Mouse (Mus musculus) kidney, postnatal 4 days (tissue): ENCODE measurements around the gene Iqsec1.
A peak's percentile ranks its signal among the peaks of the same experiment; 100 is the strongest.

Experiments
- DNase-seq, 2 experiments: peaks; one replicate each; pipeline ENCODE4 v3.0.0; 2021; ENCODE audit warnings: mixed read lengths in 2 of 2

Iqsec1 gene

GRCm38 (mm10) chr6:90781921-90782770 lies 206.3 kb downstream of the Iqsec1 start:
- DNase-seq = peak in 1 of 2 experiments; percentile 25

DNA sequence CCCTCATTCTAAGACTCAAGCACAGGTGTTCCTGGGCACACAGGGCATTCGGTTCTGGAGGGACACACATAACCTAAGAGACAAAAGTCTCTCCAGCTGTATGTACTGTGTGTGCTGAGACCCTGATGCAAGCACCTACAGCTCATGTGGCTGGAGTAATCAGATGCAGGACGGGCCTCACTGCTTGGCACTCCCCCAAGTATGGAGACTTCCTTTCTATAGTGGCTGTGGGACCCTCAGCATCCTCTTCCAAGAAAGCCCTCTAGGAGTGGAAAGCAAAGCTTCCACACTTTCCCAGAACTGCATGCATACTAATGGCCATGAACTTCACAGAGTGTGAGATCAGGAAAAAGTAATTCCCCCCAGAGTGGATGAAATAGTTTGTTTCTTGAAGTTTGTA lies 208.0 kb downstream of the Iqsec1 start:
- DNase-seq = no peak

DNA sequence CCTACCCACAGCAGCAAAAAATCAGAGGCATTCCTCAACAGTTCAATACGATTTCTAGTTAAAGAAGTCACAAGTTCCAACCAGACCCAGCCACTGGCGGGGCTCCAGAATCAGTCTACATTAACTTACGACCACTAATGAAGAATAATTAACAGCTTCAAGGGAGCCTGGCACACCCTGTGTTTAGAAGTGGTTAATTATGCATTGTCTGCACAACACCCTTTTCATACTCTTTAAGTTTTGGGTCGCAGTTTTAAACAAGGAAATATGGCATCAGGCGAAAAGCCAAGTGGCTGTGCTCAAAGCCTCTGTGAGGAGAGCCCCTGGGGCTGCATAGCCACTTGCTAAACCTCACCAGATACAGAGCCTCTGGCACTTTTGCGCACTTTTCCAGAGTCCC lies 209.6 kb downstream of the Iqsec1 start:
- no peak for DNase-seq

GRCm38 (mm10) chr6:90777302-90777701 lies 211.2 kb downstream of the Iqsec1 start:
- DNase-seq = no peak

DNA sequence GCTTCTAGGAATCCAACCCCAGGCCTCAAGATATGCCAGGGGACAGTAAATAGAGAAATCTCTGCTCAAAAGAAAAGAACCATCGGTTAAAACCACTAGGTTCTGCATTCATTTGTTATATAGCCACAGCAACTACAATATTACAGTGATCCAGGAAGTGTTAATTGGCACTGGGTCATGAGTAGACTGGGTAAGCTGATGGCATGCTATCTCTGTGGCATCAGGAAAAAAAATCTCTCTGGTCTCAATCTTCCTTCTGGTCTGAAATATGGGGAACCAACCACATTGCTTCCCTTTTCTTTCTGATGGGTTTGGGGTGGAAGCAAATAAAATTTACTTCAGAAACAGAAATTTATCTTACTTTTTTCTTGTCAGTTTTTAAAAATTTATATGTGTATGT lies 212.9 kb downstream of the Iqsec1 start:
- no peak for DNase-seq

DNA sequence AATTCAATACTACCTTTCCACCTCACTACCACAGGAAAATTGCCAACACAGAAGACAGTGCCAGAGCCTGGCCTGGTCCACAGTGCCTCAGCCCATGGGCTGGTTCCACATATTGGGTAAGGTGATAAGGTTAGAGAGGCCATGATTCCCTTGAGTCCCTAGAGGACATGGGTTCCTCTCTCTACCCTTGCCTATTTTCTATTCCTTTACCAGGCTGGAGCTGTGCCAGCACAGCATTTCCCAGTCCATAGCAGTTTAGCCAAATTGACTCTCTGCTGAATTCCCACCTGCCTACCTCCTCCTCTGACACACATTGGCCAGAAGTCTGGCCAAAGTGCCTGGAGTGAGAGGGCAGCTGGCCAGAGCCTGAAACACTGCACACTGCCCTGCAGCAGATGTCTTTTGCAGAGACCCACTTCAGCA lies 214.7 kb downstream of the Iqsec1 start:
- DNase-seq = no peak

DNA sequence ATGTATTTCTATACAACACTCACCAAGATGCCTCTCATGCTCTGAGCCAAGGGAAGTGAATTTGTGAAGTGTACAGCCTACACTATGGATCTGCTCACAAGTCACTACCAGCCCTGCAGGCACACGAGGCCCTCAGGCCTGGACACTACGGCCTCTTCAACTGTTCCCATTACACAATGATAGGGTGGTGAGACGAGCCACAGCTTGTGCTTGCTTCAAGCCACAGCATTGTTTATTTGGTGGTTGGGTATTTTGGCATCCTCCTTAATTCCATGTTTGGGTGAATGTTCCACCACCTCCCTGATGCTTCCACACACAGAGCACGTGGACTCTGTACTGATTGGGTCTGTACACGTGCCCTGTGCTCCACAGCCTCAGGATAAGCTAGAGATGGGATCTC lies 216.4 kb downstream of the Iqsec1 start:
- DNase-seq = no peak

GRCm38 (mm10) chr6:90768526-90768925 lies 220.0 kb downstream of the Iqsec1 start:
- DNase-seq = no peak

DNA sequence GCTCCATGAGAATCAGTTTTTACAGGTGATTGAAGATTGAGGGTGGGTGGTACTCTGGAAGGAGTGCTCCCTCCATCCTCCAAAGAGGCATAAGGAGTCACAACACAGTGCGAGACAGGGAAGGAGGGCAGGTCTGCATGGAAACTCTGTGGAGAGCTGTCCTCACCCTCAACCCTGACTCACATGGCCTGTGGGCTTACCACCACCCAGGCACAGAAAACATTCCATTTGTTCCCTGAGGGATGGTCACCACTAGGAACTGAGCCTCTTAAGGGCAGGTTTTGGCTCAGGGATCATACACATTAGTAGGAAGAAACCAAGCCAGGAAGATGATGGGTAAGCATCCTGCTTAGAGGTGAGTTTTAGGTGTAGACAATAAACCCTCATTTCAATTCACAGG lies 220.6 kb downstream of the Iqsec1 start:
- no peak for DNase-seq

- no peak for DNase-seq
Measured at GRCm38 (mm10) chr6:90764753-90765152, 223.7 kb downstream of the Iqsec1 start.

DNA sequence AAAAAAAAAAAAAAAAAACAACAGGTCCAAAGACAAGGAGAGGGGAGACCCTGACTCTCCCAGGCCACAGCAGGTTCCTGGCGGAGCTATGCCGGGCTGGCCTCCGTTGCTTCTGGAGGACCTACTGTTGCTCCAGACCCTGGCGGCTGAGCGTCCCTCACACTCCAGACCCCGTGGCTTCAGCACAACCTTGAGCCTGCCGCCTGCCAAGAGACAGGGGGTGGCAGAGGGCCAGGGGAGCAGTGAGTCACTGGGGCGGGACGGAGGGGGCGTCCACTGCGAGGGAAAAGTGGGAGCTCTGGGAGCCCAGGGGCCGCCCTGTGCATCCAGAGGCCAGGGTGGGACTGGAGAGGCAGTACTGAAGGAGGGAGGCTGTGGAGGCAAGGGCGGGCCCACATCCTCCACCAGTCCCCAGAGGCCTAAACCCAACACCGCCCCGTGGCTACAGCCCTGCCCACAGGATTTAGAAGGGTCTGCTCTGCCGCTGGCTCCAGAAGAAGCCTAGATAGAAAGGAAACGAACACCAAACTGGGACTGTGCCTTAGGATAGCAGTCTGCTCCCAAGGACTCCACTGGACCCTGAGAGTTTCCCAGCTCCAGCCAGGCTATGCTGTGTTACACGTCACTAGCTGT lies 224.4 kb downstream of the Iqsec1 start:
- peak; percentile 81 to 88 for DNase-seq

DNA sequence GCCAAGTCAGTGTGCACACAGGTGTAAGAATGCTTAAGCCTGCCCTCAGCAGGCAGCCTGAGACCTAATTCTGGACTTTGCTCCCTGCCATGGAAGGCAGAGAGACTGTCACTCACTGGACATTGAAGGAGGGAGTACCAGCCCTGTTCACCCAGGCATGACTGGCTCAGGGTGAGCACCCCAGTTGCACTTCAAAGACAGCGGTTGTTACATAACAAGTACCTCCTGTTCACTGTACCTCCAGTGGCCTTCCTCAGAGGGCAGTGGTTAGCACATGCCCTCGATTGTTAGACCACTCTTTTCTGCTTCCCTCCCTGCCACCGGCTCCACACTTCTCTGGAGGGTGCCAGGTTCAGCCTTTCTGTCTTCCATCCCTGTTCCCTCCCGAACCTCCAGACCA lies 225.2 kb downstream of the Iqsec1 start:
- peak in 1 of 2 experiments; percentile 37 for DNase-seq

DNA sequence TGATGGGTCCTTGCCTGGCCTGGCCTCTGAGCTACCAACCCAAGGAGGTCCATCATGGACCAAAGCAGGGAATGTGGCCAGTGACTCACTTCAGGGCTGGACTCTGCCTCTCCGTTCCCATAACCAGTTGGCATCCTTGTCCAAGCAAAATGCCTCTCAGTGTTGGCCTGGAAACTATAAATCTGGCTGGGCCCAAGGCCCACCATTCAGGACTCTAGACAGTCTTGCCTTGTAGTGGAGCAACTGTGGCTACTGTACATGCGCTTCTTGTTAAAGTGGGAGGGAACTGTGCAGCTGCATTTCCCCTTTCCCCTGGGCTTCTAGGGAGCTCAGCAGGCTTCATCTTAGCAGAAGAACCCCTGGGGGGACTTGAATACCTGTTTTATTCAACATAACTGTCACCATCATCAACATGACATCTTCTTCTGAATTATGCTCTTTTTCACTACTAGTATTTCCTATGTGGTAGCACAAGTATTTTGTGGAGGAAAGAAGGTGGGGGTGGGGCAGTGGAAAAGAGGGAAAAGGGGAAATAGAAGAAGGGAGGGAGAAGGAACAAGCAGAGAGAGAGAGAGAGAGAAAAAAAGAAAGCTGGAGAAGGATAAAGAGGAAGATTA lies 226.3 kb downstream of the Iqsec1 start:
- no peak for DNase-seq

- peak in 1 of 2 experiments; percentile 20 for DNase-seq
Measured at GRCm38 (mm10) chr6:90761301-90762056, 227.0 kb downstream of the Iqsec1 start.

- DNase-seq = no peak
Measured at GRCm38 (mm10) chr6:90760886-90761285, 227.6 kb downstream of the Iqsec1 start.

GRCm38 (mm10) chr6:90759754-90760153 lies 228.7 kb downstream of the Iqsec1 start:
- DNase-seq = no peak

DNA sequence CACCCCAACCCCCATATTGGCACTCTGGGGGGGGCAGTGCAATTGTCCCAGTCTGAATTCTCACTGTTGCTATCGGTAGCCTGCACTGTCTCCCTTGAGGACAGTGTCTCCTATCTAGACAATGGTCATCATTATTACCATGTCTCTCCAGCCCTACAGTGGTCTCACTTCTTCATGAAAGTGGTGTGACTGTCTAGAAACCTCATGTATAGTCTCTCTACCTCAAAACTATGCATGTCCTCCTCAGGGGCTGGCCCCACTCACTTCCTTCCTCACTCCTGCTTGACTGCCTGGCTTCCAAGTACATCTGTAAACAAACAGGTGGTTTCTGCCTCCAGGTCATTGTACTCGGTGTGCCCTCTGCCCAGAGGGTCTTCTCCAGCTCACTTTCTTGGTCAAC lies 230.3 kb downstream of the Iqsec1 start:
- no peak for DNase-seq

- no peak for DNase-seq
Measured at GRCm38 (mm10) chr6:90757427-90757883, 231.0 kb downstream of the Iqsec1 start.

DNA sequence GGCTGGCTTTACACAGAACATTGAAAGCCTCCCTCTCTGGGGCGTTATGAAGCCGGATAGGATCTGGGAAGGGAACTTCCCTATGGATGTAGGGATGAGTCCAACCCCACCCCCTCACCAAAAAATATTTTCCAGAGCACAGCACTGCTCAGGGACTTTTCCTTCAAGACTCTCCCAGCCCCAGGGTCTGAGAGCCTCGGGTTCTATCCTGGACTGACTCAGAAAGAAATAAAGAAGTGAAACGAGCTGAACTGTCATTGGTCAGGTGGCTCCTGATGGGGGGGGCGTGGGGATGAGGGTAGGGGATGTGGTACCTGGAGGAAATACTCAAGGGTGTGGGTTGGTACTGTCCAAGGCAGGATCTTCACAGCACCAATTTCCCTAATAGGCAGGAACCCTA lies 231.9 kb downstream of the Iqsec1 start:
- no peak for DNase-seq

DNA sequence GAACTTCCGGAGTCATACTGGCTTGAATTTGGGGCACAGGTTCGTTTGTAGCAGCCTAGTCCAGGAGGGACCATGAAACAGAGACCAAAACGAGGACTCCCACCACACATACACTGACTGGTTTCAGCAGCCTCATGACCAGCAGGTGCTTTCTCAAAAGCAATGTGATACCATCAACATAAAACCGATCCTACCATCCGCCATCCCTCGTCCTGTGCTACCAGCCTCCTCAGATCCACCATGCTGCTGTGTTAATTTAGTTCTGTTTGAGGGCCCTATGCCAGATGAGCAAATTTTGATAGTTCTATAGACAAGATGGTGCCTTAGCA lies 232.9 kb downstream of the Iqsec1 start:
- DNase-seq = no peak

DNA sequence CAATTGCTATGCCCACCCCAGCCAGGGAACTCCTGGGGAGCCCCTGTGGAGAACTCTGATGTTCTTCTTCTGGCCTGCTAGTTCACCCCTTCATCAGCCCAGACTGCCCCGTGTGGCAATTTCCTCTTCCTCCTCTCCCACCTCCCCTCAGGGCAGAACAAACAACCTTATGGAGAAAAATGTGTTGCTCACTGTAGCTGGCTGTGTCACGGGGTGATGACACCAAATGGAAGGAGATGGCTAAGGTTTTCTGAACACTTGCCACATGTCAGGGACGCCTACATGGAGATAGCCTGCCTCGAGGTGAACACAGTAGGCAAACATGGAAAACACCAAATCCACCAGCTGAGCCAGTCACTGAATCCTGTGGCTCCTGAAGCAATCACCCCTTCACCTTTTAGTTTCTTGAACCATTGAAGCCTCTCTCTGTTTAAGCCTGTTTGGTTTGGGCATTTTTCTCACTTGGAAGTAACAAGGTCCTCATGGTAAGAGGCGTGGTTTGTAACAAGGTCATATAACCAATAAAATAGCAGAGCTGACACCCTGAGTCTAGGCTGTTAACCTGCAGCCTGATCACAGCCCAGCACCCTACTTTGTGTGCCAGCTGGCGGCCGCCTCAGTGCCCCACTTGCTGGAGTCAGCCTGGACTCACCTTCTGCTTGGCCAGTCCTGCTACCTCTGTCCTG lies 233.4 kb downstream of the Iqsec1 start:
- no peak for DNase-seq

- DNase-seq = no peak
Measured at GRCm38 (mm10) chr6:90754093-90754492, 234.4 kb downstream of the Iqsec1 start.

GRCm38 (mm10) chr6:90753656-90754055 lies 234.8 kb downstream of the Iqsec1 start:
- DNase-seq = no peak
